Mouse (Mus musculus): ENCODE measurements at regions not wholly inside any gene's neighbourhood (a gene's known extent, or its start where the extent isn't known, plus 50 kb on each side); places are given as distances from the start of the nearest gene placed in this dataset.

- Histone ChIP-seq H3K27ac (ENCODE audit: insufficient read depth, low read length) (no peak overlapping the region), H3K4me1 (ENCODE audit: control insufficient read depth, insufficient read depth, low read length) (no peaks in the 10 kb centered on the region), H3K4me3 (ENCODE audit: insufficient read depth, low read length) (no peak overlapping the region)
- TF ChIP-seq CTCF (IDR thresholded peaks at IDR 0.05; ENCODE audit: borderline replicate concordance, insufficient read depth, low read length): no peak
- no peak for TF ChIP-seq POLR2A (IDR thresholded peaks at IDR 0.05; ENCODE audit: low read depth, low read length)
Measured at GRCm38 (mm10) chr7:136088785-136089184, 372.6 kb upstream of the Mki67 start.

GRCm38 (mm10) chr7:136094681-136095360 lies 378.7 kb upstream of the Mki67 start:
- no peak overlapping the region for H3K27ac ChIP-seq (ENCODE audit: insufficient read depth, low read length)
- no peak overlapping the region for H3K4me3 ChIP-seq (ENCODE audit: insufficient read depth, low read length)
- TF ChIP-seq POLR2A (IDR thresholded peaks at IDR 0.05; ENCODE audit: low read depth, low read length): no peak
- no peak for TF ChIP-seq CTCF (IDR thresholded peaks at IDR 0.05; ENCODE audit: borderline replicate concordance, insufficient read depth, low read length)
- no peaks in the 10 kb centered on the region for H3K4me1 ChIP-seq (ENCODE audit: control insufficient read depth, insufficient read depth, low read length)

GRCm38 (mm10) chr7:136104021-136104420 lies 387.9 kb upstream of the Mki67 start:
- no peak for TF ChIP-seq CTCF (IDR thresholded peaks at IDR 0.05; ENCODE audit: borderline replicate concordance, insufficient read depth, low read length)
- no peak for TF ChIP-seq POLR2A (IDR thresholded peaks at IDR 0.05; ENCODE audit: low read depth, low read length)
- Histone ChIP-seq H3K4me3 (ENCODE audit: insufficient read depth, low read length) (no peak overlapping the region), H3K4me1 (ENCODE audit: control insufficient read depth, insufficient read depth, low read length) (no peaks in the 10 kb centered on the region), H3K27ac (ENCODE audit: insufficient read depth, low read length) (no peak overlapping the region)

- Histone ChIP-seq H3K27ac (ENCODE audit: insufficient read depth, low read length) (no peak overlapping the region), H3K4me1 (ENCODE audit: control insufficient read depth, insufficient read depth, low read length) (no peaks in the 10 kb centered on the region), H3K4me3 (ENCODE audit: insufficient read depth, low read length) (no peak overlapping the region)
- TF ChIP-seq CTCF (IDR thresholded peaks at IDR 0.05; ENCODE audit: borderline replicate concordance, insufficient read depth, low read length) (no peak), POLR2A (IDR thresholded peaks at IDR 0.05; ENCODE audit: low read depth, low read length) (no peak)
Measured at GRCm38 (mm10) chr7:136112163-136112562, 396.0 kb upstream of the Mki67 start.

- Histone ChIP-seq H3K4me3 (ENCODE audit: insufficient read depth, low read length) (no peak overlapping the region), H3K27ac (ENCODE audit: insufficient read depth, low read length) (no peak overlapping the region), H3K4me1 (ENCODE audit: control insufficient read depth, insufficient read depth, low read length) (no peaks in the 10 kb centered on the region)
- no peak for TF ChIP-seq POLR2A (IDR thresholded peaks at IDR 0.05; ENCODE audit: low read depth, low read length)
- no peak for TF ChIP-seq CTCF (IDR thresholded peaks at IDR 0.05; ENCODE audit: borderline replicate concordance, insufficient read depth, low read length)
Measured at GRCm38 (mm10) chr7:136120930-136121329, 404.8 kb upstream of the Mki67 start.

- Histone ChIP-seq H3K4me3 (ENCODE audit: insufficient read depth, low read length) (no peak overlapping the region), H3K27ac (ENCODE audit: insufficient read depth, low read length) (no peak overlapping the region), H3K4me1 (ENCODE audit: control insufficient read depth, insufficient read depth, low read length) (no peaks in the 10 kb centered on the region)
- no peak for TF ChIP-seq POLR2A (IDR thresholded peaks at IDR 0.05; ENCODE audit: low read depth, low read length)
- no peak for TF ChIP-seq CTCF (IDR thresholded peaks at IDR 0.05; ENCODE audit: borderline replicate concordance, insufficient read depth, low read length)
Measured at GRCm38 (mm10) chr7:136121406-136121805, 405.2 kb upstream of the Mki67 start.

- TF ChIP-seq POLR2A (IDR thresholded peaks at IDR 0.05; ENCODE audit: low read depth, low read length) (no peak), CTCF (IDR thresholded peaks at IDR 0.05; ENCODE audit: borderline replicate concordance, insufficient read depth, low read length) (no peak)
- Histone ChIP-seq H3K4me3 (ENCODE audit: insufficient read depth, low read length) (no peak overlapping the region), H3K4me1 (ENCODE audit: control insufficient read depth, insufficient read depth, low read length) (no peaks in the 10 kb centered on the region), H3K27ac (ENCODE audit: insufficient read depth, low read length) (no peak overlapping the region)
Measured at GRCm38 (mm10) chr7:136124786-136125185, 408.6 kb upstream of the Mki67 start.

- Histone ChIP-seq H3K27ac (ENCODE audit: insufficient read depth, low read length) (no peak overlapping the region), H3K4me3 (ENCODE audit: insufficient read depth, low read length) (no peak overlapping the region), H3K4me1 (ENCODE audit: control insufficient read depth, insufficient read depth, low read length) (no peaks in the 10 kb centered on the region)
- no peak for TF ChIP-seq POLR2A (IDR thresholded peaks at IDR 0.05; ENCODE audit: low read depth, low read length)
- no peak for TF ChIP-seq CTCF (IDR thresholded peaks at IDR 0.05; ENCODE audit: borderline replicate concordance, insufficient read depth, low read length)
Measured at GRCm38 (mm10) chr7:136126393-136126792, 410.2 kb upstream of the Mki67 start.

GRCm38 (mm10) chr7:136127576-136127975 lies 411.4 kb upstream of the Mki67 start:
- H3K4me3 ChIP-seq (ENCODE audit: insufficient read depth, low read length): no peak overlapping the region
- no peaks in the 10 kb centered on the region for H3K4me1 ChIP-seq (ENCODE audit: control insufficient read depth, insufficient read depth, low read length)
- TF ChIP-seq POLR2A (IDR thresholded peaks at IDR 0.05; ENCODE audit: low read depth, low read length) (no peak), CTCF (IDR thresholded peaks at IDR 0.05; ENCODE audit: borderline replicate concordance, insufficient read depth, low read length) (no peak)
- no peak overlapping the region for H3K27ac ChIP-seq (ENCODE audit: insufficient read depth, low read length)

- Histone ChIP-seq H3K4me1 (ENCODE audit: control insufficient read depth, insufficient read depth, low read length) (no peaks in the 10 kb centered on the region), H3K27ac (ENCODE audit: insufficient read depth, low read length) (no peak overlapping the region)
- TF ChIP-seq POLR2A (IDR thresholded peaks at IDR 0.05; ENCODE audit: low read depth, low read length) (no peak), CTCF (IDR thresholded peaks at IDR 0.05; ENCODE audit: borderline replicate concordance, insufficient read depth, low read length) (no peak)
Measured at GRCm38 (mm10) chr7:136129721-136130123, 413.6 kb upstream of the Mki67 start.

More at GRCm38 (mm10) chr7:136129721-136130123, 413.6 kb upstream of the Mki67 start:
- H3K4me3 ChIP-seq (ENCODE audit: insufficient read depth, low read length): no peak overlapping the region

Data from embryonic fibroblast, embryonic 13.5 days (primary cell).